Mouse (Mus musculus): ENCODE measurements around the gene Glp2r.

Glp2r gene

DNA sequence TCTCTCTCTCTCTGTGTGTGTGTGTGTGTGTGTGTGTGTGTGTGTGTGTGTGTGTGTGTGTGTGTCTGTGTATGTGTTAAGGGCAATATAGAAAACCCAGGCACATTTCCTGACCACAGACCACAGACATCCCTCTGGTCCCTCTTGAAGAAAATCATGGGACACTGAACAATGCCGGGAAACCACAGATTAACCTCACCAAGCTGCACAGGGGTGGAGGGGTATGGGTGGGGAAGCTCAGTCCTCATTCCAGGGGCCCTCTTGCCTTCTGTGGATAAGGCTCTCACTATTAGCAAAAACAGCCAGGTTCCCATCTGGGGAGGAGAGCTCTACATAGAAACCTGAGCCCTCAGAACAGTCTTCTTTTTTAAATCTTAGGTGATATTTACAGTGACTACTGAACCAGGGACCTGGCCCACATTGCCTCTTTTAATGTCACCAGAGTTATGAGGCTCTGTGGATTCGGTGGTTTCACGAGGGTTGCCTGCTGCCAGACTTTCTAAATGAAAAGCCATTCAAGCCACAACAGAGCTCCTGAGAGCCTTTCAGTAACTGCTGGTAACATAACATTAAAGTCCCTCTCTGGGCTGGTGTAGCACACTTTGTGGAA, 137.2 kb downstream of the Glp2r start:
- DNase-seq (ENCODE audit: low spot score): no peak

DNA sequence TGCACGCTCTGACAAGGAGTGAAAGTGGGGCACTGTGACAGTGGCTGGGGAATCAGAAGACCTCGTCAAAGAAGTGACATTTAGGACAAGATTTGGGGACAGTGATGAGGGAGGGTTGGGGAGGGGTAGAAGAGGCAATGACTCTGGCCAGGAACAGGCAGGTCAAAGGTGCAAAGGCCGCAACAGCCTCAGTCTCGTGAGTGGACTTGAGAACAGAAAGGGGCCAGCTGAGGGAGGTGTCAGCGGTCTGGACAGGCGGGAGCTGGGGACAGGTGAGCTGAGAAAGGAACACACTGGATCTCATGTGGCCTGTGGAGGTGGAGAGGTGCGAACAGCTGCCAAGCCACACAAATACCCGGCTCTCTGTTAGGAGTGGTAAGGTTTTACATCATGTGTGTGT, 138.0 kb downstream of the Glp2r start:
- DNase-seq (ENCODE audit: low spot score): no peak

DNA sequence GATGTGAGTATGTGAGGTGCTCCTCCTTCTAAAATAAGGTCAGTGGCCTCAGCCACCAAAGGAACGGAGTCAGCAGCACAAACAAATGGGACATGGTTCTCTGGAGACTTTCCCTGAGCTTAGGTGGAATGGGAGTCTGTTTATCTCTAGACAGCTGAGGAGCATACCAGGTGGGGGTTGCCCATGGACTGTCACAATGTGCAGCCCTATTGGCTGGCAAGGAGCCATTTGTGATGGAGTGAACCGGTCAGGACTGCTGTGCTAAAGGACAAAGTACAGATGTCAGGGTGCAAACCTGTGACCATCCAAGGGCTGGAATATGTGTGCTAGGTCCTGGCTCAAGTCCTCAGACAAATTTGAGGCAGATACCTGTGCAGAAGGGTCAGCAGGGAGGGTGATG, 142.4 kb downstream of the Glp2r start:
- DNase-seq (ENCODE audit: low spot score): no peak

DNA sequence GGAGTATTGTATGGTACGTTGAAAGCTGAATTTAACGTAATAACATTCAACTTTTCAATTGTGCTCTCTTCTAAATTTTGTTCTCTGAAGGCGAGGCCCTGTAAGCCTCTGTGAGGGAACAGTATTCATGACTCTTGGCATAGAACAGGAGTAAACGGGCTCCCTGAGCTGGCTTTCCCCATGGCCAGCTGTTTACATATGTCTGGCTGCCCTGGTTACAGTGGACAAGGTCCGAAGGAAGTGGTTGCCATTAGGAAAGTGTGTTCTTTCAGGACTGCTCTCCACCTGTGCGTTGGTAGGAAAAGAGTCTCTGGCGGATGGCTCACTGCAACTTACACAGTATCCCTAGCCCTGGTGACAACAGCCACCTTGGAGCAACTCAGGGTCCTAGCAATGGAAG, 143.8 kb downstream of the Glp2r start:
- no peak for DNase-seq (ENCODE audit: low spot score)

DNA sequence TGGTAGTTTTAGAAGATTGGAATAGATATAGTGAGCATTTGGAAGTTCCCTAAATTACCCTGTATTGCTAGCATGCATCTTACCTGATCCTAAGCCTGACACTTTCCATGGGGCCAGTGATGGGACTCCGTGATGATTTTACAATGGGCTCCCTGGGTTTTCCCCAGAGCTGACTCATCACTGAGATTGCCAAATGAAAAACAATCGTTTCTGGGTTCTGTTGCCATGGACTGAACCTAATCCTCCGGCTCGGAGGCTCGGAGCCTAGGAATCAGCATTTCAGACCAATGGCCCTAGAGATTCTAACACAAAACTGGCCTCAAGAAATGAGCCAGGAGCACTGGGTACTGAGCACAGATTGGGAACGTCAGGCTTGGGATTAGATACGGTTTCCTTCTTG, 148.6 kb downstream of the Glp2r start:
- DNase-seq (ENCODE audit: low spot score): no peak

DNA sequence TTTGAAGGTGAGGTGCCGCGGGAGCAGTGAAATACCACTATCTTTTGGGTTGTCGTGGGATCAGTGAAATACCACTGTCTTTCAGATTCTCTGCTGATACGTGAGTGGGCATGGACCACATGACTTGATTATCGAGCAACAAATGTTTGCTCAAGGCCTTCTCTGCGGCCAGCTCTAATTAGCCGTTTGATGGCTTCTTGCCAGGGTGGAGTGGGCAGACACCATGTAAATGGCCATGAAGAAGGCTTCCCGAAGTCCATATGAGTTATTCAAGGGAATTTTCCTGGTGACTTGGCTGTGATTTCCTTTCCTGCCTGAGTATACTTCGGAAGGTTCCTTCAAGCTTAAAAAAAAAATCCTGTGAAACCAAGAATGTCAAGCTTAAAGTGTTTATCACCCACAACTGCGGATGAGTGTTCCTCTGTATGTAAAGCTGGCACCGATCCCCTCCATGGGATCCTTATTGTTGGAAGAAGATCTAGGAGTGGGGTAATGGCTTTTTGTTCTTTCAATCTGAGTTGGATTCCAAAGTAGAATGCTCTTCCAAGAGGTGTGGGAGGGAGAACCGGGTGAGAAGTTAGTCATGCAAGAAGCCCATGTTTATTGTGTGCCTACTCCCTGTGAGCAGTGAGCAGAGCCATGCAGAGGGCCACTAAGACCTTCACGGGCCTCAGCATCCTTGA, 154.3 kb downstream of the Glp2r start:
- no peak for DNase-seq (ENCODE audit: low spot score)

DNA sequence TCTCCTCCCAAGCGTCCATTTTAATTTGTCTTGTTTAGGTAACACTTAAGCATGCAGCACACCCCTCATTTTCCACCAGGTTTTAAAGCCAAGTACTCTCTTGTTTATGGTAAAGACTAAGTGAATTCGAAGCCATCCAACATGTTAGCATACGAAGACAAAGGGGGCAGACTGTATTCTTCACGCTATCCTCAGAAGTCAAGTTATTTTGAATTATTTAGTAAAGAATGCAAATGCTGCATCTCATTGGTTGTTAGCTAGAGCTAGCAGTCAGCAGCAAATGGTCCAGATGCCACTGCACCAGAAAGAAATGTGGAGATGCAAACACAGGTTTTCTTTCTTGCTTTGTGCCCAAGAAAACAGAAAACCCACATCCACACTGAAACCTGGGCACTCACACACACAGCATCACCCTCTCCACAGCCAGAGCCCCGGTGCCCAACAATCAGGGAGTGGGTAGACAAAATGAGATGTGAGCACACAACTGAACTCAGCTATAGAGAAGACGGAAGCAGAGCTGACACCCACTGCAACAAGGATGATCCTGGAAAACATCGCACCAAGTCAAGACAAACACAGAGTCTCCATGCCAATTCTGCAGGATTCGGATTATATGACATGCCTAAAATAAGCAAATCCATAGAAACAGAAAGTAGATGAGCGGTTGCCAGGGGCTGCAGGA, 158.7 kb downstream of the Glp2r start:
- no peak for DNase-seq (ENCODE audit: low spot score)
